Mouse (Mus musculus) erythroblast, embryonic 14.5 days (primary cell): ENCODE data around the gene Twsg1.

Source experiments
- GATA1 ChIP-seq: IDR thresholded peaks from 2 replicates; pipeline ENCODE4 v1.6.1; 2012; ENCODE audit warnings: low read length, inconsistent platforms, mixed read lengths
- TAL1 ChIP-seq: IDR thresholded peaks from 3 replicates; pipeline ENCODE4 v1.6.1; 2012; ENCODE audit warnings: low read length, inconsistent platforms, mixed read lengths

- TF ChIP-seq GATA1 (no peak), TAL1 (no peak)
These were observed 36.9 kb downstream of the Twsg1 start for GRCm38 (mm10) chr17:65914083-65914482.
